Comparison of ENCODE assay signal across 21 mouse cellular contexts in the genomic region with DNA sequence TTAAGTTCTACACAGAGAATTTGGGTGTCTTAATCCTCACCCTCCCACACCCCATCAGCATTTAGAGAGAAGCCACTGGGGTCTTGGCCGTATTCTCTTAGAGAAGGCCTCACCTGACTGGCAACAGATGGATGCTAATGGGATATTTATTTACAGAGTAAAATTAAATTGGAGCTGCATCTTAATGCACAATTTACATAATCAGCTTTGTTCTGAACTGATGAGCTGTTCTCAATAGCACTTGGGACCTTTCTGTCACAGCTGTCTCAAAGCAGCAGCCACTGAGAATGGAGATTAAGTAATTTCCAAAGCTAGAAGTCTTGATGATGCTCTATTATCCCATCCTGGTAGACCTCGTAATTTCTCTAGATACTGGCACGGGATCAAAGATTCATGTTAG. TPM values are rescaled to one million over a fixed set of nuclear protein-coding genes. Genes with fewer than 3 reads are reported as not detected.
DNase-seq lines count a peak whose midpoint lies in the region; ATAC-seq lines count a peak whose summit lies in the region.
"Had no signal": no experiment of that assay in that cellular context is flagged by ENCODE, and none has a peak within 500 bp of the region (broad histone marks: within the 10 kb centered on the region; RNA-seq: fewer than 3 reads in every experiment).

No protein-coding gene starts in this region.

- peak; percentile 71 for ATAC-seq in forebrain, embryonic 12.5 days (ENCODE audit: low FRiP score)
- peak; percentile 61 for ATAC-seq in hindbrain, embryonic 15.5 days (ENCODE audit: low FRiP score, low read depth)
- peak; percentile 49 for ATAC-seq in neural tube, embryonic 12.5 days (ENCODE audit: low FRiP score, low read depth)
- ATAC-seq in kidney, embryonic 15.5 days (replicated peaks; ENCODE audit: low FRiP score): no peak
- ATAC-seq: activated CD4-positive, CD25-positive, alpha-beta regulatory T cell, adult 4 months; inflammation-experienced regulatory T-cells, adult 6 months had no signal

- peak overlapping the region; percentile 85 for H3K27ac ChIP-seq in forebrain, embryonic 12.5 days
- H3K27ac ChIP-seq in hindbrain, embryonic 15.5 days (replicated peaks): peak overlapping the region; percentile 72
- H3K27ac ChIP-seq in neural tube, embryonic 12.5 days: peak overlapping the region; percentile 47; the same call in 1 of the 2 replicates
- H3K27ac ChIP-seq in kidney, embryonic 15.5 days: no peak overlapping the region
- H3K27ac ChIP-seq: heart, adult 2 months; limb, embryonic 13.5 days had no signal

- H3K9me3 ChIP-seq in forebrain, embryonic 12.5 days: no peaks in the 10 kb centered on the region
- no peaks in the 10 kb centered on the region for H3K9me3 ChIP-seq in hindbrain, embryonic 15.5 days
- H3K9me3 ChIP-seq in neural tube, embryonic 12.5 days: no peaks in the 10 kb centered on the region
- H3K9me3 ChIP-seq in kidney, embryonic 15.5 days (replicated peaks): no peaks in the 10 kb centered on the region
- H3K9me3 ChIP-seq: limb, embryonic 13.5 days had no signal

- 20% methylated on average over 3 of the region's 3 CpGs for WGBS in forebrain, embryonic 12.5 days
- 31% methylated on average over 3 of the region's 3 CpGs for WGBS in hindbrain, embryonic 15.5 days
- 47% methylated on average over 3 of the region's 3 CpGs for WGBS in neural tube, embryonic 12.5 days
- WGBS in kidney, embryonic 15.5 days: 88% methylated on average over 3 of the region's 3 CpGs

- H3K9ac ChIP-seq in forebrain, embryonic 12.5 days: no peak overlapping the region
- no peak overlapping the region for H3K9ac ChIP-seq in hindbrain, embryonic 15.5 days
- H3K9ac ChIP-seq in neural tube, embryonic 12.5 days: no peak overlapping the region
- H3K9ac ChIP-seq in kidney, embryonic 15.5 days: no peak overlapping the region
- H3K9ac ChIP-seq: limb, embryonic 13.5 days had no signal

- peak; percentile 55 for DNase-seq in heart, adult 11 months
- no peak for DNase-seq in heart, postnatal 4 days
- DNase-seq in thymus, postnatal 0 days (ENCODE audit: low spot score): no peak
- DNase-seq in lung, postnatal 36 days: no peak
- DNase-seq: lung, adult 2 months; thymus, postnatal 14 days had no signal

- H3K4me1 ChIP-seq in forebrain, embryonic 12.5 days: peaks cover 22% of the 10 kb centered on the region
- H3K4me1 ChIP-seq in hindbrain, embryonic 15.5 days (replicated peaks): peaks cover 23% of the 10 kb centered on the region
- H3K4me1 ChIP-seq in neural tube, embryonic 12.5 days: peaks cover 19% of the 10 kb centered on the region
- peaks cover 4% of the 10 kb centered on the region; the same call in 1 of the 2 replicates for H3K4me1 ChIP-seq in kidney, embryonic 15.5 days

- H3K36me3 ChIP-seq in forebrain, embryonic 12.5 days (replicated peaks): no peaks in the 10 kb centered on the region
- no peaks in the 10 kb centered on the region for H3K36me3 ChIP-seq in hindbrain, embryonic 15.5 days
- H3K36me3 ChIP-seq in neural tube, embryonic 12.5 days: no peaks in the 10 kb centered on the region
- no peaks in the 10 kb centered on the region for H3K36me3 ChIP-seq in kidney, embryonic 15.5 days
- H3K36me3 ChIP-seq: limb, embryonic 13.5 days had no signal

- 0 out of 2 replicates have a peak, but pooled peaks cover 5% of the 10 kb centered on the region for H3K27me3 ChIP-seq in forebrain, embryonic 12.5 days
- H3K27me3 ChIP-seq in hindbrain, embryonic 15.5 days: no peaks in the 10 kb centered on the region
- H3K27me3 ChIP-seq in neural tube, embryonic 12.5 days (replicated peaks): no peaks in the 10 kb centered on the region
- no peaks in the 10 kb centered on the region for H3K27me3 ChIP-seq in kidney, embryonic 15.5 days
- H3K27me3 ChIP-seq: limb, embryonic 13.5 days had no signal

- H3K4me3 ChIP-seq in forebrain, embryonic 12.5 days (replicated peaks): no peak overlapping the region
- no peak overlapping the region for H3K4me3 ChIP-seq in hindbrain, embryonic 15.5 days
- no peak overlapping the region for H3K4me3 ChIP-seq in neural tube, embryonic 12.5 days
- no peak overlapping the region for H3K4me3 ChIP-seq in kidney, embryonic 15.5 days (replicated peaks)
- H3K4me3 ChIP-seq: heart, adult 2 months; limb, embryonic 13.5 days had no signal

- no peak overlapping the region for H3K4me2 ChIP-seq in forebrain, embryonic 12.5 days
- 0 out of 2 replicates have a peak overlapping the region, but pooled peaks have one; percentile 12 for H3K4me2 ChIP-seq in hindbrain, embryonic 15.5 days
- no peak overlapping the region for H3K4me2 ChIP-seq in neural tube, embryonic 12.5 days (replicated peaks)
- no peak overlapping the region for H3K4me2 ChIP-seq in kidney, embryonic 15.5 days
- H3K4me2 ChIP-seq: limb, embryonic 13.5 days had no signal

RNA-seq across cellular contexts. Expression of a gene that starts 26.6 kb away (rescaled TPM):
- not detected for total RNA-seq in heart, postnatal 4 days (2021)
- not detected in 2 replicates for polyA plus RNA-seq in forebrain, embryonic 12.5 days (2016; fragmentation: Nextera tagmentation; extraction: Ambion mirVana)
- polyA plus RNA-seq in hindbrain, embryonic 15.5 days (2015; fragmentation: Nextera tagmentation; extraction: Ambion mirVana): not detected in 2 replicates
- polyA plus RNA-seq in neural tube, embryonic 12.5 days (2016; fragmentation: Nextera tagmentation; extraction: Ambion mirVana): not detected in 2 replicates
- polyA plus RNA-seq in thymus, postnatal 0 days (2015; fragmentation: Nextera tagmentation; extraction: Ambion mirVana): not detected in 2 replicates
- not detected in 2 replicates for polyA plus RNA-seq in kidney, embryonic 15.5 days (2015; fragmentation: Nextera tagmentation; extraction: Ambion mirVana)
- total RNA-seq: adrenal gland, postnatal 25 days; gastrocnemius, adult 8-10 months; heart, adult 2 months had no signal
- polyA plus RNA-seq: activated CD4-positive, CD25-positive, alpha-beta regulatory T cell, adult 4 months; embryonic facial prominence, embryonic 11.5 days; heart, embryonic 16.5 days; inflammation-experienced regulatory T-cells, adult 6 months; kidney, embryonic 14.5 days; limb, embryonic 13.5 days; lung, adult 2 months; small intestine, adult 2 months; stomach, embryonic 16.5 days had no signal
